Mouse (Mus musculus) B cell, adult 2 months (primary cell): ENCODE data around the gene Cilp2.
A peak's percentile ranks its signal among the peaks of the same experiment; 100 is the strongest.

Source experiments
- DNase-seq, 2 experiments: peaks; one replicate each; pipeline ENCODE4 v3.0.0; 2022

Cilp2 gene

GRCm38 (mm10) chr8:69901484-69902162 is 14.1 kb upstream of the Cilp2 start:
- DNase-seq: peak; percentile 97 to 98

- no peak for DNase-seq
Observed at GRCm38 (mm10) chr8:69900895-69901451, 13.5 kb upstream of the Cilp2 start.

- DNase-seq: no peak
Observed at GRCm38 (mm10) chr8:69899876-69900275, 12.4 kb upstream of the Cilp2 start.

GRCm38 (mm10) chr8:69897857-69898256 is 10.4 kb upstream of the Cilp2 start:
- no peak for DNase-seq

- DNase-seq: no peak
Observed at GRCm38 (mm10) chr8:69895772-69896451, 8.4 kb upstream of the Cilp2 start.

GRCm38 (mm10) chr8:69894836-69895332 is 7.4 kb upstream of the Cilp2 start:
- no peak for DNase-seq

- peak; percentile 71 to 73 for DNase-seq
Observed at GRCm38 (mm10) chr8:69893863-69894262, 6.4 kb upstream of the Cilp2 start.

GRCm38 (mm10) chr8:69890813-69891241 is 3.3 kb upstream of the Cilp2 start:
- peak; percentile 44 to 56 for DNase-seq

- DNase-seq: no peak
Observed at GRCm38 (mm10) chr8:69888902-69889301, 1.4 kb upstream of the Cilp2 start.

- peak; percentile 40 to 46 for DNase-seq
Observed at GRCm38 (mm10) chr8:69888244-69888866, 868 bp upstream of the Cilp2 start.

- DNase-seq: no peak
Observed at GRCm38 (mm10) chr8:69884141-69884540, 3.3 kb downstream of the Cilp2 start.

- no peak for DNase-seq
Observed at GRCm38 (mm10) chr8:69882833-69883600, 4.5 kb downstream of the Cilp2 start.

- peak; percentile 30 to 44 for DNase-seq
Observed at GRCm38 (mm10) chr8:69882021-69882756, 5.3 kb downstream of the Cilp2 start.

GRCm38 (mm10) chr8:69881261-69881865 is 6.1 kb downstream of the Cilp2 start:
- no peak for DNase-seq

- no peak for DNase-seq
Observed at GRCm38 (mm10) chr8:69880841-69881240, 6.6 kb downstream of the Cilp2 start.

GRCm38 (mm10) chr8:69879678-69880077 is 7.8 kb downstream of the Cilp2 start:
- no peak for DNase-seq

GRCm38 (mm10) chr8:69877992-69878391 is 9.5 kb downstream of the Cilp2 start:
- DNase-seq: no peak

- DNase-seq: no peak
Observed at GRCm38 (mm10) chr8:69877396-69877795, 10.1 kb downstream of the Cilp2 start.

- DNase-seq: no peak
Observed at GRCm38 (mm10) chr8:69876967-69877366, 10.5 kb downstream of the Cilp2 start.

- DNase-seq: no peak
Observed at GRCm38 (mm10) chr8:69876097-69876496, 11.4 kb downstream of the Cilp2 start.

- DNase-seq: no peak
Observed at GRCm38 (mm10) chr8:69874654-69875053, 12.8 kb downstream of the Cilp2 start.
